Mouse (Mus musculus) left cerebral cortex, postnatal 25 days (tissue): ENCODE data around the gene Tab1. TPM values are rescaled to one million over a fixed set of nuclear protein-coding genes. Genes with fewer than 3 reads are reported as not detected.
A peak's percentile ranks its signal among the peaks of the same experiment; 100 is the strongest.

ENCODE experiments used
- DNase-seq, 2 experiments: peaks; one replicate each; pipeline ENCODE4 v3.0.0; 2022; ENCODE audit warnings: low spot score in 2 of 2, mixed read lengths in 1 of 2
- intact Hi-C: fragments of 180-260 bp; cut with DNase I; formaldehyde crosslinking; loops from one replicate; pipeline ENCODE4 v1.15.1; 2025
- total RNA-seq, 2 experiments: library from RNA; stranded (reverse); gene quantifications; 2 replicates each; pipeline ENCODE4 v1.2.3; 2021

Gene Tab1
- 10 to 100 TPM; 22.3 to 28.6 TPM for total RNA-seq

- intact Hi-C loops: loop anchor here (2.0 to 5.0 kb wide), 2 partner anchors 42 to 99 kb away; partner anchors contain the start of genes Mief1, Rpl3 and Syngr1
- DNase-seq: peak; percentile 93
Measured at GRCm38 (mm10) chr15:80132993-80133586, at the start of gene Tab1. TSS of gene Tab1 (plus strand) at chr15:80133127.

DNA sequence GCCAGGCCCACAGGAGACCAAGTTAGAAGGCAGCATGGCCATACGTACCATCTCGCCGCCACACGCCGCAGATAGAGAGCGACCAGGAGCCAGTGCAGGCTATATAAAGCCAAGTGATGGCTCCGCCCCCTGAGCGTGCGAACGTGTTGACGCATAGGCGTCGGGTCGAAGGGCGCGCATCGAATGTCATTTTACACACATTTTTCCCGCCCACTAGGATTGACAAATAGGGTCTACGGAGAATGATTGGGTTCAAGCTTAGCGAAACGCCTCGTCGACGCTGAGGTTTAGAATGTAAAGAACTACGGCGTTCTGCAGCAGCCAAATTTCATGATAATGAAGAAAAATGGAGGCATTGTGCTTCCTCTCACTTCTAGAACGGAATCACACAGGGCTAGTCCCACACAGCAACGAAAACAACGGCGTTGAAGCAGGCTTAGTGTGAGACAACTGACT lies 49.6 kb upstream of the Tab1 start:
- intact Hi-C loops: loop anchor here (2.0 to 5.0 kb wide), 3 partner anchors 69 to 624 kb away; partner anchors contain the start of genes Cbx6, Npcd and Pdgfb
- peak; percentile 98 to 99 for DNase-seq

DNA sequence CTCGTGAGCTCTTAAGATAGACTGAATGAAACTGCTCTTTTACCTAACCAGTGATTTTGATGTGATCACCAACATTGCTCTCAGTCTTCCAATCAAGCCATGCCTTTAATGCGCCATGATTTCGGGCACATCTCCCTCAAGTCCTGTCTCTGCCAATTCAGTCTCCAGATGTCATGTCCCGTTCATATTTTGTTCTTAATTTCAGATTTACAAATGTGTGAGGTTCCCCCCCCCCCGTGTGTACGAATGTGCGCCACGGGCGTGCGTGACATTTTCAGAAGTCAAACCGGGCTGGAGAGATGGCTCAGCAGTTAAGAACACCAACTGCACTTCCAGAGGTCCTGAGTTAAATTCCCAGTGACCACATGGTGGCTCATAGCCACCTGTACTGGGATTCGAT lies 49.2 kb upstream of the Tab1 start:
- intact Hi-C loops: loop anchor here (2.0 to 5.0 kb wide), 3 partner anchors 69 to 624 kb away; partner anchors contain the start of genes Cbx6, Npcd and Pdgfb
- DNase-seq: no peak

DNA sequence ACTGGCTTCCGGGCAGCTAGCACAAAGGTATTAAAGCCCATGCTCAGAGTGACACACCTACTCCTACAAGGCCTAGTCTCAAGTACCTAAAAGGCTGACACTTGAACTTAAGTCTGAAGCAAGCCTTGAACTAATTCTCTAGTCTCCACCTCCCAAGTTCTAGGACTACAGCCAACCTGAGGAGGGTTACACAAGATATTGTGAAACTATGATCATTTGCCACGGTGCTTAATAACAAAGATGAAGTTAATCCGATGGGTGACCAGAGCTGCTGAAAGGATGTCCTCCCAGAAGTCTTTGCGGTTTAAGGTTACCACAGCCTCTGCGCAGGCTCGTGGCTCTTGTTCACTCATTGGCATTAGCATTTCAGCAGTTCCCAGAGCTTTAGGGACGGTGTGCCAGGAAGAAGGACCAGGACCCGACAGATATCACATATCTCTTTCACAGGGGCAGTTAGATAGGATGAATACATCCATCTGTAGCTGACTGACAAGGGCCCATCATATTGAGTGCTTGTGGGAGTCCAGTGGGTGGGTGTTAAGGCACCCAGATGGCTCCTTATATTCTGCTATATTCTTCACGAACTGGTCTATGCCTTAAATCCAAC lies 45.4 kb upstream of the Tab1 start:
- intact Hi-C loops: loop anchor here (5.0 kb wide), 1 partner anchor 605 kb away; no protein-coding TSS in a partner anchor
- no peak for DNase-seq

- DNase-seq: peak; percentile 93 to 97
- intact Hi-C loops: loop anchor here (5.0 kb wide), 1 partner anchor 604 kb away; no protein-coding TSS in a partner anchor
Measured at GRCm38 (mm10) chr15:80088637-80089036, 44.3 kb upstream of the Tab1 start.

- intact Hi-C loops: loop anchor here (2.0 kb wide), 1 partner anchor 43 kb away; the partner anchor contains the start of gene Tab1
- no peak for DNase-seq
Measured at GRCm38 (mm10) chr15:80090155-80090554, 42.8 kb upstream of the Tab1 start.

GRCm38 (mm10) chr15:80090741-80091120 lies 42.2 kb upstream of the Tab1 start:
- DNase-seq: no peak
- intact Hi-C loops: loop anchor here (2.0 kb wide), 1 partner anchor 42 kb away; the partner anchor contains the start of gene Tab1

GRCm38 (mm10) chr15:80091121-80091955 lies 41.6 kb upstream of the Tab1 start, which contains the start of the genes Syngr1 and Rpl3:
TSS of gene Syngr1 (plus strand) at chr15:80091334.
TSS of gene Rpl3 (minus strand) at chr15:80091868.
- intact Hi-C loops: loop anchor here (2.0 kb wide), 1 partner anchor 41 kb away; the partner anchor contains the start of gene Tab1
- DNase-seq: peak; percentile 84 to 89

GRCm38 (mm10) chr15:80092041-80092441 lies 40.9 kb upstream of the Tab1 start:
- DNase-seq: peak in 1 of 2 experiments; percentile 23

GRCm38 (mm10) chr15:80092599-80092998 lies 40.3 kb upstream of the Tab1 start:
- intact Hi-C loops: no loop called here
- peak; percentile 49 to 66 for DNase-seq

More at GRCm38 (mm10) chr15:80092041-80092441, 40.9 kb upstream of the Tab1 start:
- intact Hi-C loops: no loop called here

DNA sequence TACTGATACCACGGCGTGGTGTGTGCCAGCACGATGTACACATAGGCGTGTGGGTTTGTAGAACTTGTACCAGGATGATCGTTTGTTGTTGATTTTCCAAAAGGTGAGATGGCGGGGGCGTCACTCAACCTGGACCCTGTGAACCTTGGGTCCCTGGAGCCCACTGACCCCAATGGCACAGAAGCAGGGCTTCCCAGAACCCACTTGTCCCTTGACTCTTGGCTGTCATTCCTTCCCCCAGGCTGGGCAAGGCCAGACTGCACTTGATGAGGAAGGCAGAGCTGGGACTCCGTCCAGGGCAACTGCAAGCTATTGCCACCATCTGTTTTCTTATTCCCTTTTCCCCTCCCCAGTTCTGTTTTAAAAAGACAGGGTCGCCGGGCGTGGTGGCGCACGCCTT lies 38.7 kb upstream of the Tab1 start:
- intact Hi-C loops: no loop called here
- DNase-seq: no peak

- DNase-seq: no peak
- intact Hi-C loops: no loop called here
Measured at GRCm38 (mm10) chr15:80095596-80095995, 37.3 kb upstream of the Tab1 start.

- DNase-seq: no peak
- intact Hi-C loops: no loop called here
Measured at GRCm38 (mm10) chr15:80096406-80096805, 36.5 kb upstream of the Tab1 start.

DNA sequence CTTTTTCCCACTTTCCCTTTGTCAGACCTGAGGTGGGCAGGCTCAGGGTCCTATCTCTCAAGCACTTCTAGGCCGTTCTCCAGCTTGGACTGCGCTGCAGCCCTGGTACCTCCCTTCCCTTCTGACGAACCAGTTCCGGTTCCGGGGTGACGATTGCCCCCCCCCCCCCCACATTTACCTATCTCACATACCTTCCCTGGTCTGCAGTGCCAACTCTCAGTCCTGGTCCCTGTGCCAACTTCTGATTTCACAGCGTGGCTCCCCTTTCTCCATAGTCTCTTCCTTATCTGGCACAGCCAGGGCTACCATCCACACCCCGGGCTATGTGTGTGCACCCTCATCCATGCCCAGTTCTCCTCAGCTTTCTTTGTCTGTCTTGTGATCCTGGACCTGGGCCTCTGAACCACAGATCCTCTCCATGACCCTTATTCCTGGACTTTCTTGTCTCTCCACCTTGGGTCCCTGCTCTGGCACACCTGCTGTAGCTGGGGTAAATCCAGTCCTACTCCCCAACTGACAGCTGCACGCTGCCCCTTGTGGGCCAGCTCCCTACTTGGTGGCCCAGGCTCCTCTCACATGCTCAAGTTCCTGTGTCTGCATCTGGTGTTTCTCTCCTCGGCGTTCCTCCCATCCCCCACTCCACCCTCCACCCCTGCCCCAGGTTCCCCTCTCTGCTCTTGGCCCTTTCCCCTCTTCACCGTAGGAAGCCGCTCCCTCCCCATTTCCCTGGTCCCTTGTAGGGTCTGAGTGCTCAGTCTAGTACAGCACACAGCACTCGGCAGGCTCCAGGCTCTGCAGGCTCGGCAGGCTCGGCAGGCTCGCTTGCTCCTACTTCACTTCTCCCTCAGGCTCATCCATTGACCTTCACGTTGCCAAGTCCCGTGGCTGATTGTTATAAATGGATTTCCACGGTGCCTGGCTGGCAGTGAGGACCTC lies 35.7 kb upstream of the Tab1 start:
- intact Hi-C loops: no loop called here
- DNase-seq: no peak

DNA sequence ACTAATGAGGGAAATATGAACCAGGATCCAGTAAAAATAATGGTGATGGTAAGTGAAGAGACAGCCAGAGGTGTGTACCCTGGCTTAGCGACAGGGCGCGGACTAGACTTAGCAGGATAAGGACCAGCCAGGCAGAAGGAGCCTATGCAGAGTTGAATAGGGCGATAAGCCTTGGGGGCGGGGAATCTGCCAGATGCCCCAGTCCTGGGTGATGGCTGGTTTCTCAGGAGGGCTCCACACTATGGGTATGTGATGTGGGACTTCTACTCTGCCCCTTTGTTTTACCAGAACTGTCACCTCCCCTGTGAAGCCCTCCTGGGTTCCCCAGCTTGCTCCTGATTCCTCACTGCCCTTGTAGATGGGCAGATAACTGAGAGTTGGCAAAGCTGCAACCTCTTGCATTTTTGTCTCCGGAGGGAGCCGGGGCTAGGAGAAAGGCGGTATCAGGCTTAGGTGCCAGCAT lies 34.9 kb upstream of the Tab1 start:
- no peak for DNase-seq
- intact Hi-C loops: no loop called here

DNA sequence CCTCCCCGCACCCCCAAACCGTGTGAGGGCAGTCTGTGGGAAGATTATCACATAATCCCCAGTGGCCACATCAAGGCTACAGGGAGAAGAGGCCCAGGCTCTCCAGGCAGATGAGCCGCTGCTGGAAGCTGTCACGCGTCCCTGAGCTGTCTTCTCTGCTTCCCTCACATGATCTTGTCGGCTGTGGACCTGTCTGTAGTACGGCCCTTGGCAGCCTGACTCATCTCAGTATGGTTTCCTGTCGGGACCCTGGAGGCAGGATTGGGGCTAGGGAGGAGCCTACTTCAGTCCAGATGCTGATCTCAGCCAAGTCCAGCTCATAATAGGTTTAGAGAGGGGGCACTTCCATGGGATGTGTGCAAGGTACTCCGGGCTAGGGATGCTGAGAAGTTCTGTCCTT lies 34.1 kb upstream of the Tab1 start:
- intact Hi-C loops: no loop called here
- no peak for DNase-seq

- no peak for DNase-seq
- intact Hi-C loops: no loop called here
Measured at GRCm38 (mm10) chr15:80099477-80099876, 33.5 kb upstream of the Tab1 start.

DNA sequence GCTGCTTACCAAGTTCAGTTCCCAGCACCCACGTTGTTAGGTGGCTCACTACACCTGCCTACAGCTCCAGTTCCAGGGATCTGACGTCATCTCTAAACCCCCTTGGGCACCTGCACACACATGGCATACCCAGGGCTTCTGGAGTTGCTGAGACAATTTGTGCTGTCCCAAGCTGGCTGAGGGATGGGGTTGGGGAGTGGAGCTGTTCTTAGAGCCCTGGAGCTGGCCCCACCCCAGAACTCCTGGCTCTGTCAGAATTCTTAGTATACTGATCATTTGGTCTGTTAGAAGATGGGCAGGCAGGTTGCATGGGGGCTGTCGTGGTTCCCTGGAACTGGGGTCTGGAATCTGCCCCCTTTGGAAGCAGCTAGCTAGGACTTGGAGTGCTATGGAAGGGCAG lies 32.7 kb upstream of the Tab1 start:
- no peak for DNase-seq
- intact Hi-C loops: no loop called here

GRCm38 (mm10) chr15:80100871-80101270 lies 32.1 kb upstream of the Tab1 start:
- DNase-seq: peak in 1 of 2 experiments; percentile 85
- intact Hi-C loops: no loop called here
